Mouse (Mus musculus) urinary bladder, postnatal 4 days (tissue): Measurements from ENCODE around the gene Znrf4.
A peak's percentile ranks its signal among the peaks of the same experiment; 100 is the strongest.

Experiments
- DNase-seq, 2 experiments: peaks; one replicate each; pipeline ENCODE4 v3.0.0; 2021 to 2022; ENCODE audit warnings: low spot score in 2 of 2

Znrf4 gene

DNA sequence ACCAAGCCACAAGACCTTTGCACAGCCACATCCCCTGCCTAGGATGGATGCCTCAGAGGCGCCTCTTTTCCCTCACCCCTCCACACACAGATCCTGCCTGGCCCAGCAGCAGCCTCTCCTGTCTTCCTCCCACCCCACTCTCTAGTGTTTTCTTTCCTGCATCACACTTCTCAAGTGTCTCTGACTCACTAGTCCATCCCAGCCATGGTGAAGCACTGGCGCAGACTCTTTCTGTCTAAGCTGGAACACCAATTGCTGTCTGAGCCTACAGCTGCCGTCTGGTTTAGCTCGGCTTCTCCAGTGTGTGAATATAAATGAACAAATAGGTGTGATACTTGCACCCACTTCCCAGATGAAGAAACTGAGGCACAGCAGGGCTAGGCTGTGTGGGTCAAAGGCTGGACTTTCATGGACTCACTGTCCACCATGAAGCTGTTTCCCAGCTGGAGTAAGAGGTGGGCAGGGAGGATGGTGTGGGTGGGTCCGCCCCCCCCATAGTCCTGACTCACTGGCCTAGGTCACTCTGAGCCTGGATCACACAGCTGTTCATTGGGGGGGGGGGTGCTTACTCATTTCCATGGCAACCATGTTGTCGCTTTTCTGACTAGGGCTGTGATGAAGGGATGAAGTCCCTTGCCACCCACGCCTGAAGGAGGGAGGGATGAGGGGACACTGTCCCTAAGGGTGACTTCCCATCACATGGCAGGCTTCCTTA lies 21.6 kb downstream of the Znrf4 start:
- no peak for DNase-seq

DNA sequence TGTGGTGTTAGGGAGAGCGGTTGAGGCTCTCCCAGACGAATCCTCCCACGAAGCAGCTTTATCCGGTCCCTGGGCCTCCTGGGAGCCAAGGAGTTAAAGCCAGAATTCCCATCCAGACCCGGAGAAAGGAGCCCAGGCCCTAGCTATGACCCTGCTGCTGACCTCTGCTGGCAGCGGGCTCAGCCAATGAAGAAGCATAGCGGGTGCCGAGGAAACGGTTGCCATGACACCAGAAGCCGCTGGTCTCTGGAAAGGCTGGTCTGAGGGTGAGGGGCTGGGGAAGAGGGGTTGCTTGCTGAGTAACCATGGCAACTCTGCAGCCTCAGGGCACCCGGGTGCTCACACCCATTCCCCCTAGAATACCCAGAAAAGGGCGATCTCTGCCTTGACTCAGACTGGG lies 24.2 kb downstream of the Znrf4 start:
- DNase-seq = no peak

DNA sequence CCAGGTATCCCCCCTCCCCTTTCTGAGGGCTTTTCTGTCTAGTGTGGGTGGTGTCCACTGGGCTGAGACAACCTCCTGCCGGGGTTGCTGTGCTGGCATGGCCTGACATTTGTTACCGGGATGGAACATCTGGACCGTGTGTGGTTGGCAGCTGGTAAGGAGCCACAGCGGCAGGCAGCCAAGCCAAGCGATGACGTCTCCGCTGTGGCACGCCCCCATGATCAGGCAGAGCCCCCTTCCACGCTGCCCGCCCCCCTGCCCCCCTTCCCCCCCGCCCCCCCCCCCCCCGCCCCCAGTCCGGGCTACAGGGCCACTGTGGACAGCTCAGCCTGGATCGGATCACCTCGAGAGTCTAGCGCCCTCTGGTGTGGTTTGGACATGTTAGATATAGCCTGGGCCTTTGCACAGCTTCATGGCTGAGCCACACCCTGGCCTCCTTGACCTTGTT lies 24.8 kb downstream of the Znrf4 start:
- DNase-seq = no peak

DNA sequence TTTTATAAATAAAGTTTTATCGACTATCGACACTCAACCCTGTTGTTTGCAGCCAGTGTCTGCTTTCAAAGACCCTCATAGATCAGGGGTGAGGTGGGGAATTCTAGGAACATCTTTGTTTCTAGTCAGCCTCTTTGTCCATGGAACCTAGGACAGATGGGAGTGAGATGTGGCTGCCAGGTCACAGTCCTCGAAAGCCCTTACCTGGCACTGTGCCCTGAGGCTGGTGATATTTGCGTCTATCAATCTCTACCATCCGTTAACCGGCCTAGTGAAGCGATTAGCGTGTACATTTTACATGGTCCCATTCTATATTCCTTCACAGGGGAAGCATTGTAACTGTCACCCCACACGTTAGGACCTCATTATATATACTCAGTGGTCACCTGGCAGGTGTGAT lies 26.3 kb downstream of the Znrf4 start:
- DNase-seq = no peak

DNA sequence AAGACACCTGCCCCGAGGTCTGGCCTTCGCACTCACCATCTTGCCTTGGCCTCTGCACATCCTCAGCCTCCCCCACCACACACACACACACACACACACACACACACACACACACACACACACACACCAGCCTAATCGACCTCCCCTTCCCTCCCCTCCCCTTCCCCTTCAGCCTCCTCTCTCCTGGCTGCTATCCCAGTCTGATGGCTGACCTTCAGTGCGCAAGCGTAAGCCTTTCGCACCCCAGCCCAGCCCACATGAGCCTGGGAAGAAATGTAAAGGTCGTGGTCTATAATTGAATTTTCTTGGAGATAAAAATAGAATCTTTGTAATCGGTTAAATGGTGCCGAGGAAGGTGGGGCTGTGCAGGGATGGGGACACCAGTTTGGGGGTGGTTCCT lies 27.1 kb downstream of the Znrf4 start:
- DNase-seq = no peak

DNA sequence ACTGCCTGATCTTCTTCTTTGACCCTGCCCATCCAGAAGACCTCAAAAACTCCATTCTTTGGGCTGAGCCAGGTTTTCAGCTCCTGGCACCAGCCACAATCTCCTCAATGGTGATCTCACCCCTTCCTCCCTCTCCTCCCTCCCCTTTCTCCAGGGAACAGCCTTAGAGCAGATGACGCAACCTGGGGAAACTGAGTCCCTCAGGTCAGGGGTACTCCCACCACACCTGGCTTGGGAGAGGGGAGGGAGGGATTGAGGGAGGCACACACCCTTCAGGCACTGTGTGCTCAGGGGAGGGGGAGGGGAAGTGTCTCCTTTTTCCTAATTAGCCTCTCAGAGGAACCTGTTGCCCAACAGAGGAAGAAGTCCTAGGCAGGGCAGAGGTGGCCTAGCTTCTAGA lies 29.6 kb downstream of the Znrf4 start:
- no peak for DNase-seq

DNA sequence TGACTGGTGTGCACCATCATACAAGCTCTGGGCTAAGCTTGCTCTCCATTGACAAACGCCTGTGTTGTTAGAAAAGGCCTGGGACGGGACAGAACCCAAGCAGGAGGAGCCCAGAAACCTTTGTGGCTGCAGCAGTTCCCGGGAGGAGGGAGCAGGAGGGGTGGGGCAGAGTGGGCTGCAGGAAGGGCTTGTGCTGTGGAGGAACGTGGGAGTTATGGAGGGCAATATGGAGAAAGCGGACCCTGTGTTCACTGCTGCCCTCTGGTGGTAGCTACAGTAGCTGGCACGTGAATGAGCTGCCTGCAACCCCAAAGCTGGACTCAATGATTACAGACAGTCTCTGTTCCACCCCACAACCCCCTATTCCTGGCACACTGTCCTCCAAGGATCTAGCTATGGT lies 32.9 kb downstream of the Znrf4 start:
- DNase-seq = peak; percentile 64 to 76

DNA sequence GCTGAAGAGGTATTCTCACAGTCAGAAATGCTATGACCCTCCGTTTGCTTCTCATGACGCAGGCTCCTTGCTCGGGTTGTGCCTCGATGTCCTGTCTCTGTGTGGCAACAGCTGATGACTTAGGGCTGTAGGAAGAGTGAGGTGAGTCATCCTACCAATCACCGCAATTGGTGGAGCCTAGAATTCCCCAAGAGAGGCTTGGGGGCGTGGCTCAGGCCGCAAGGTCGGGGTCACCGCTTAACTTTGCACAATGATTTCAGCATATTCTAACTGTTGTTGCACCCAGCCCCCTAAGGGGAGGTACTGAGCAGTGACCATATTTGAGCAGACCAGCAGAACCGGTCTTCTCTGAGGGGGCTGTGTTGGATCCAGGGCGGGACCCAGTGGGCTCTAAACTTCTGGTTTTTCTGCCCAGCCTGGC lies 34.0 kb downstream of the Znrf4 start:
- DNase-seq = no peak

DNA sequence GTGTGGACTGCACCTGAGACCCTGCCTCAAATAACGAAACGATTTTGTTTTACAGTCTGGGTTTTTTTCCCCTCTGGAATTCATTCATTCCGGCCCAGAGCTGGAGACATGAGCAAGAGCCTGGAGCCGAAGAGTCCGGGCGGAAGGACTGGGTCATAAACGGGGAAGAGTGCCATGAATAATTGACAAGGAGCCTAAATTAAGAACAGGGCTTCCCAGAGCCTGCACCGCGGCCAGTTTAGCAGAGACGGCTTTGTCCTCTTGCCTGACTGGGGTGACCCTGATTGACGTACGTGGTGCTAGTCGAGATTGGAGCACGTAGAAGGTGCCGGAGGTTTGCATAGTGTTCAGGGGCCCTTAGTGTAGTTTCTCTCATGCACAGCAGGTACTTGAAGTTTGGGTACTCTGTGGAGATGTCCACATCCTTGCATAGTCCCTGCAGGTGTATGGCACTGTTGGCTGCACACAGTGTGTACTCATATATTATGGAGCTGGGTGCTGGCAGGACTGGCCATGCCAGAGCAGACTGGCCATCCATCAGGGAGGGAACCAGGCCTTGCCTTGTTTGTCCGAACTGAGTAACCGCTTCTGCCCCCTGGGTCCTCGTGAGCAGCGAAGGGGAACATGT lies 34.9 kb downstream of the Znrf4 start:
- DNase-seq = no peak

DNA sequence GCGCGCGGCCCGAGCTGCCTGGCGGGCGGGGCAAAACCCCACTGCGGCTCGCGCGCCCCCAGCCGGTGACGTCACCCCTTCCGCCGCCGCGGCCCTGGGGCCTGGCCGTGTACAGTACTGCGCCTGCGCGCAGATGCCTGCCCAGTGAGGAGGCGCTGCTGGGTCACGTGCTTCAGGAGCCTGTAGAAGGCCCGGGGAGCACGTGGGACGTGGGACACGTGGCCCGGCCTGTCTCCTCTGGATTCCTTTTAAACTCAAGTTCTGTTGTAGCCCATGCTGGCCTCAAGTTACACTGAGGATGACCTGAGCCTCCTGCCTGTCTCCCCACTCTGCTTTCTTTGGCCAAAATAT lies 35.9 kb downstream of the Znrf4 start, which contains the start of gene Ptprs:
TSS of gene Ptprs (minus strand) at position 82 of the 351 bp plus-strand sequence.
- peak; percentile 94 to 95 for DNase-seq

DNA sequence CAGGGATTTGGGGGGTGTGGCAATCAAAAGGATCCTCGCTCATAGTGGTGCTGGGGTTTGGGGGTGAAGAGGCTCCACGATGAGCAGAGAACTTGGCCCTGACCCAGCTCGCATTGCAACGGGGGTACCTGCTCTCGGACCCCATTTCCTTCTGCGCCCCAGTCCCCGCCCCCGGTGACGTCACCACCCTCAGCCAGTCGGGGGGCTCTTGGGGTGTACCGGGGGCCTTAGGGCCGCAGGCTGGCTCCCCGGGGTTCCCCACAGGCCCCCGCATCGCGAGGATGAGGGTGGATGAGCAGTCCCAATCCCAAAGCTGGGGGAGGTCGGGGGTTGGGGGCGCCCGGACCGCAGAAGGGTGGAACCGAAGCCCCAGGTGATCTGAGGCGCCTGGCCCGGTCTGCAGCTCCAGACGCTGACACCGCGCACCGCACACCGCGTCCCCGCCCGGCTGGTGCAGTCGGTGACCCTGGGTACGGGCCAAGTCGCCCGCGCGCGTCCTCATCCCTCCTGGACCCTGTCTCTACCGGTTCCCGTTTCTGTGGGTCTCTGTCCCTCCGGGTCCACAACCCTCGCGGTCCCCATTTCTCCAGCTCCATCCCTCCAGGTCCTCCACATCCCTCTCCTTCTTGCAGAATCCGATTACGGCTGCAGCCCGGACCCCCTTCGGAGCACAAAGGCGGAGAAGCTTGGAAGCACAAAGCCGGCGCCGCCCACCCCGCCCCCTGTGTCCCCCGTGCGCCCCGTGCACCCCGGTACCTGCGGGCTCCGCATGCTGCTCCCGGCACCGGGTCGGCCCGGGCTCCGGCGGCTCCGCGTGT lies 36.4 kb downstream of the Znrf4 start:
- no peak for DNase-seq

DNA sequence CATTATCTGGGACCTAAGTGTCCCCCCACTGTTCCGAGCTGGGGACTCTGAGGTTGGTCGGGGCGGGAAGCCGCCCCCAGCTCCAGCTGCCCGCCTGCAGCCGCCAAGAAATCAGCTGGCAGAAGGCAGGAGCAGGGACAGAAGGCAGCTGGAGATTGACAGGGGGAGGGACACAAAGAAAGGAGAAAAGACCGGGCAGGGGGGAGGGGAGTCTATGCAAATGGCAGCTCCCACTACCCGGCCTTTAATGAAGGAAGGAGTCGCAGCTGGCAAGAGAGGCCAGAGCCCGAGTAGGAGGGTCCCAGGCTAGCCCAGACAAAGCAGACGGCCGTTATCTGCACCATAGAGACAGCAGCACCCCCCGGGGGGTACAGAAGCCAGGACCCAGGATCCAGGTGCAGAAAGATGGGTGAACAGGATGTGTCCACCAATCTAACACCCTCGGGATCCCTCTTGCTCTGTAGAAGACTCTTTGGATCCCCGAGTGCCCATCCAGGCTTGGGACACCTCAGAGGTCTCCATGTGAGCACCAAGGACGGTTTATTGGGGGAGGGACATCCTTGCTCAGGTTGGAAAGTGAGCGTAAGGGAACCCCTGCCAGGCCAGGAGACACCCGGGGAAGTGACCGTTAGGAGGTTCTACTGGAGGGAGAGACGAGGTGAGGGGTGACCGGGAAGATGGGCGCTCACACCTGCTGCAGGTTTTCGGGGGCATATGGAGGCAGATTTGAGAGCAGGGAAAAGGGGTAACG lies 37.2 kb downstream of the Znrf4 start:
- DNase-seq = no peak

DNA sequence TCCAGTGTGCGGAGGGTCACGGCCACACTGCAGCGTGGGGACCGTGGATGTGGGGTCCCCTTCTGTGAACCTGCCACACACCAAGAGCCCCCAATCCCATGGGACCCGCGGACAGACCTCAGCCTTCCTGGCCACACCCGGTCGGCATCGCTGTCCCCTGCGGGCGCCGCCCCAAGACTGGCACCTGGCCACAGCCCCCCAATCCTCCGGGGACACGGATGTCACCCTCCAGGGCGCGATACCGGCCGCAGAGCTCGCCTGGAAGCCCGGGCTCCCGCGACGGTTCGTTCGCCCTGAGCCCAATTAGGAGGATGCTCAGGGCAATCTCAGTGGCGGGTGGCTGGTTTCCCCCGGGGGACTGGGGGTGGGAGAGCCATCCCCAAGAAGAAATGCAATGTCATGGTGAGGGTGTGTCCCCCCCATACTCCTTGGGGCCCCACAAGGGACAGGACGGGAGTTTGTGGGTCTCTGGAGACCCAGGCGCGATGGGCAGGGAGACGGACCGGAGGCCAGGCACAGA lies 37.9 kb downstream of the Znrf4 start:
- no peak for DNase-seq

DNA sequence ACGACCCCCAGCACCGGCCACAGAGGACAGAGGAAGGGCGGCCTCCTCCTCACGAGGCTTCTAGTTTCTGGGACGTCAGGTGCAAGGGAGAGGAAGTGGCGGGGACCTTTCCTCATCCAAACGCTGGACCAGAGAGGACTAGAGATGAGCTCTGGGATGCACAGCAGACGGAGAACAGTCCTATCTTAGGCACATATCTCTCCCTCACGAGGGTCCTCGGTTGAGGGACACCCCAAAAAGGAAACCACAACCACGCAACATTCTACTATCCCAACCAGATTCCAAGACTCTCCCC lies 38.7 kb downstream of the Znrf4 start:
- DNase-seq = no peak

DNA sequence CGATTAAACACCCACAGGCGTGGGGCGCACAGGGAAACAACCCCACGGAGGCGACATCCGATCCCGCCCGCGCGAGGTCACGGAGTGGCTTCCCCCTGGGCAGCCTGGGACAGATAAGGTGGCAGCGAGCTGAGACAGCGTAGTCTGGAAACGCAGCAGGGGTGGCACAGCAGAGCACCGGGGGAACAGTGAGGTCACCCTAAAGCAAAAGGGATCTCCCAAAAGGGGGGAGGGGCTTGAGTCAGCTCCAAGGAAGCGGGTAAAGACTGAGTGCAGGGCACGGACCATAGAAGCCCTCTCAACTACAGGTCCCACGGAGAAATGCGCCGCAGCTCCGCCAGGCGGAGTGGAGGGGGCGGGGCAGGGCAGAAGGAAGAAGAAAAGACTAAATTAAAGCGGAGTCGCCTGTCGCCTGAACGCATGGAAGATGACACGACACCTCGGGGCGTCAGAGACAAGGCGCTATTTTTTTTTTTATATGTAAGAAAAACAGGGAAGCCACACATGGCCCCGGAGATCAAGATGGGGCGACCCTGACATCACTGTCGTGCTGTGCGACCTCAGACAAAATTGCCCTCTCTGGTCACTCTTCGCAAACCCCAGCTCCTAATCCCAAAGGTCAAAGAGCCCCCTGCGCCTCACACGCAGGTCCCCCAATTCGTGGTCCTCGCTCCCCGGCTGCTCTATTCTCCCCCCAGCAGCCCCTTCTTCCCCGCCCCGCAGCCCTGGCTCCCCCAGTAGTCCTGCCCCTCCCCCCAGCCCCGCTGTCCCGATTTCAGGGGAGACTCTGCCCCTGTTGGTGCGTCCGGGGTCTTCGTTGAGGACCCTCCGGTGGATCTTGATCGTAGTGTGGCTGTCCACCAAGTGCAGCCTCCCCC lies 39.3 kb downstream of the Znrf4 start:
- peak in 1 of 2 experiments; percentile 78 for DNase-seq

DNA sequence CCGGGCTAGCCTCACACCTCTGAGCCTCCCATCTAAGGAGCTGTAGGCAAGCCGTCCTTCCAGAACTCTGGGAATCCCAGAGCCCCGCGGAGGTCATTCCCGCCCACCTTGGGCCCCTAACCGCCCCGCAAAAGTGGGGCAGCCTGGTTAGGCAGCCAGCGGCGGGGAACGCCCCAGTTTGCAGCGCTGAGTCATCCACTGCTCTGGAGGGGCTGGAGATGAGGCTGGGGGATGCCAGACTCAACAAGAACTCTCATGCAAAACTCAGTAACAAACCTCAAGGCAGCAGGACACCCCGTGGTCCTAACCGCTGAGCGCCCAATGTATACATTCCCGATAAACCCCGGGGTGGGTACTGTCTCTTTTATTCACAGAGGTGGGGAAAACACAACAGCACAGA lies 40.1 kb downstream of the Znrf4 start:
- DNase-seq = no peak

DNA sequence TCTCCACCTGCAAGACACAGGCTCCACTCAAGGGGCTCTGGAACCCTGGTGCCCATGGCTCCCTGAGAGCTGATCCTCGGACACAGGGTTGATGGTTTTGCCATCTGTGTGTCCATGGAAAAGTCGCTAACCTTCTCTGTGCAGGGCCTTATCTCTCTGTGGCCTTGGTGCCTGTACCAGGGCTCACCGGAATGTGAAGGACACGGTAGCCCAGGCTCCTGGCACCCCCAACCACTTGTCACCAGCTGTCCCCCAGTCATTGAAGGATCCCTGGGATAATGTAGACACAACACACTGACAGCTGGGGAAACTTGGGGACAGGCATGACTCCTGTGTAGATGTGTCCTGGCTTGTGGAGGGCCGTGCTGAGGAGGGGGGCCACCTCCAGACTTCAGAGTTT lies 41.1 kb downstream of the Znrf4 start:
- no peak for DNase-seq

DNA sequence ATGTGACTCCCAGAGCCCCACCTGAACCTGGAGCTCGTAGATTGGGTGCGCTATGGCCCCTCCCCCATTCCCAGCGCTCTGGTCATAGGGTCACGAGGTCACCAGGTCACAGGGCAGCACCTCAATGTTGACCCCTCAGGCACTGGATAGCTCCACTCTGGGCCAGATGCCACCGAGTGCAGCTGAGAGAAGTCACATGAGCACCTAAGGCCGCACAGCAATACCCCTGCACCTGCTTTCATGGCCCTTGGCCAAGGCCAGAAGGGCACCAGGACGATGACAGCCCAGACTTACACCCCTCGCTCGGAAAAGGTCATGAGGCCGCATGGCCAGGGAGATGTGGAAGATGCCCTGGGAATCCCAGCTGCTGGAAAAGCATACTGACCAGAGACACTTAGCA lies 41.7 kb downstream of the Znrf4 start:
- DNase-seq = no peak

DNA sequence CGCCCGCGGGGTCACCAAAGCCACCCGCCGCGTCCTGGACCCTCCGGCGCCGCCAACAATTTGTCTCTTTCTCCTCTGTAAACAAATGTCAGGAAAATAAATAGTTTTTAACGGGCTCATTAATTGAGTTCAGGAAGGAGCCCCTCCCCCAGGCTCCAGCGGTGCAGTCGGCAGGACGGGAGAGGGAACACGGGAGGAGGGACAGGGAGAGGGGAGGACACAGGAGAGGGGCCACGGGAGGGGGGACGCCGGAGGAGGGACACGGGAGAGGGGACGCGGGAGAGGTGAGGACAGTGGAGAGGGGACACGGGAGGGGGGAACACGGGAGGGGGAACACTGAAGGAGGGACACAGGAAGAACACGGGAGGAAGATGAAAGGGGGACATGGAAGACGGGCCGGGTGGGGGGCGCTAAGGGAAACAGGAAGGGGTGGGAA lies 42.2 kb downstream of the Znrf4 start:
- DNase-seq = no peak

DNA sequence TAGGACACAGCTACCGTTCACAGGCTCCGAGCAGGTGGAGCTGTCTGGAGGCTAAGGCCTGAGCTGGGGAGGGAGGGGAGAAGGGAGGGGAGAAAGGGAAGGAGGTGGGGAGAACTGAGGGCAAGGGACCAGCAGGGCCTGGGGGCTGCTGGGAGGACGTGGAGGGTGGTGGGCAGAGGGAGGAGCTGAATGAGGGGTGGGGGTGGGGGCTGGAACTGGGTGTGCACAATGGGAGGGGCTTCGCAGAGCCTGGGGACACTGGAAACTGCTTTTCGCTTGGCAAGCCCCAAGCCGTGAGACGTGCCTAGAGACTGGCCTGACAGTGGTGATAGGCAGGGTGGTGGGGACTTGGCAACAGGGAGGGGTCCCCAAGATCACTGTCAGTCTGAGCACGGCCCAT lies 43.0 kb downstream of the Znrf4 start:
- DNase-seq = no peak

DNA sequence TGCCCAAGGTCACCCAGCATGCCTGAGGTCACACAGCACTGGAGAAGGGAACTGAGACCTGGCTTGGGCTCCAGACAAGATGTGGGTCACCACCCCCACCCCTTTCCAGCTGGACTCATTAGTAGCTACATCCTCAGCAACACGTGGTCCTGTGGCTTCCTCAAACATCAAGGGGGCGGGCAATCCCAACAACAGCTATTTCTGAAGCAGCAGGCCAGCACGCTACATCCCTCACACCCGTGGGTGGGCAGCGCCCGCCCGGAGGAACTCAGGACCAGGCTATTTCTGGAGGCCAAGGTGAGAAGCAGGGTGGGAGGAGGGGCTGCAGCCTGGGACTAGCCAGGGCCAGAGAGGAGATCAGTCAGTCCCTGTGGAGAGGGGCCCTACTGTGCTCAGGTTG lies 43.4 kb downstream of the Znrf4 start:
- no peak for DNase-seq
